Mouse (Mus musculus): ENCODE measurements around the gene Arhgef33. TPM values are rescaled to one million over a fixed set of nuclear protein-coding genes. Genes with fewer than 3 reads are reported as not detected.

The Arhgef33 gene
- polyA plus RNA-seq, 1 experiment from 2014 or later, result 2.0 TPM

- peak within 1 kb of the TSS; percentile 96 for H3K9ac ChIP-seq (ENCODE audit: low read length)
- under 1% methylated on average over 35 of the region's 35 CpGs for WGBS
- H3K36me3 ChIP-seq (ENCODE audit: control insufficient read depth, insufficient read depth, low read length), result no peaks in the 10 kb centered on the region
- peak within 1 kb of the TSS; percentile 76 for H3K4me2 ChIP-seq (ENCODE audit: low read depth, low read length)
- H3K27me3 ChIP-seq (ENCODE audit: control insufficient read depth, insufficient read depth, low read length), result no peaks in the 10 kb centered on the region
- peaks cover 11% of the 10 kb centered on the region; the same call in 1 of the 2 replicates for H3K4me1 ChIP-seq (ENCODE audit: control insufficient read depth, insufficient read depth, low read length)
- peak; percentile 99 for ATAC-seq (ENCODE audit: insufficient read depth, low FRiP score)
- peak within 1 kb of the TSS; percentile 98 for H3K4me3 ChIP-seq (replicated peaks; ENCODE audit: low read length)
- no peaks in the 10 kb centered on the region for H3K9me3 ChIP-seq (replicated peaks; ENCODE audit: control insufficient read depth, low read length)
- peak within 1 kb of the TSS; percentile 77 for H3K27ac ChIP-seq (ENCODE audit: low read length)
Observed at GRCm38 (mm10) chr17:80290074-80290657, 17.0 kb upstream of the Arhgef33 start, which contains the start of the genes Morn2 and Dhx57. TSS of gene Morn2 (plus strand) at chr17:80290203. TSS of gene Dhx57 (minus strand) at chr17:80290476.

DNA sequence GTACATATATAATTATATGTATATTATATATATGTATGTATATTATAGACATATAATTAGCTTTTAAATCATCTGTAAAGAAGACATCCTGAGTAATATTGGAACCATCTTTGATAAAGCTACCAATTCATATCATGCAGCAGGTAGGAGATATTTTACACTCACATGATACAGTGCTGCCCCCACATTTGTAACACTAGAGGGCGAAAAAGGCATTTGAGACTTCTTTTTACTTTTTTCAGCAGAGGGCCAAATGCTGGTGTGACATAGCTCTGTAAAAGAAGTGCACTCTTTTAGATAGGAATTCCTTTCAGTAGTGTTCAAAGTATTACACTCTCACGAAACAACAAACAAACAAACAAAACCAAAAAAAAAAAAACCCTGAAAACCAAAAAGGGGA lies 16.1 kb upstream of the Arhgef33 start:
- no peak for ATAC-seq (ENCODE audit: insufficient read depth, low FRiP score)
- no peaks in the 10 kb centered on the region for H3K36me3 ChIP-seq (ENCODE audit: control insufficient read depth, insufficient read depth, low read length)
- H3K27ac ChIP-seq (ENCODE audit: low read length), result no peak overlapping the region
- no peak overlapping the region for H3K9ac ChIP-seq (ENCODE audit: low read length)
- H3K4me3 ChIP-seq (replicated peaks; ENCODE audit: low read length), result no peak overlapping the region
- peaks cover 11% of the 10 kb centered on the region; the same call in 1 of the 2 replicates for H3K4me1 ChIP-seq (ENCODE audit: control insufficient read depth, insufficient read depth, low read length)
- H3K27me3 ChIP-seq (ENCODE audit: control insufficient read depth, insufficient read depth, low read length), result no peaks in the 10 kb centered on the region
- WGBS, result 19% methylated on average over 2 of the region's 2 CpGs
- H3K4me2 ChIP-seq (ENCODE audit: low read depth, low read length), result no peak overlapping the region
- no peaks in the 10 kb centered on the region for H3K9me3 ChIP-seq (replicated peaks; ENCODE audit: control insufficient read depth, low read length)

DNA sequence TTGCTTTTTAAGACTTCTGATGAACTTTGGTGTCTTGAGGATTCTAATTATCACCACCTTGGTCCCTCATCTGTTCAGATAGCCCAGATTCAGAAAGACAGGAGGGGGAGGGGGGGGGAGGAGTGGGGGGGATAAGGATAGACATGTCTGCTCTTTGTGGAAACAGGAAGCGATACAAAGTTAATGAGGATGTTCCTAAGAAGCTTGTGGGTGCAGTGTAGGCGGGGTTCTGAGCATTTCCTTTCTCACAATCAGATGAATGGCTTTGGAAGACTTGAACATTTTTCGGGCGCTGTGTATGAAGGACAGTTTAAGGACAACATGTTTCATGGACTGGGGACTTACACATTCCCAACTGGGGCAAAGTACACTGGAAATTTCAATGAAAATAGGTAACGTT lies 11.9 kb upstream of the Arhgef33 start:
- H3K9ac ChIP-seq (ENCODE audit: low read length), result no peak overlapping the region
- H3K4me1 ChIP-seq (ENCODE audit: control insufficient read depth, insufficient read depth, low read length), result no peaks in the 10 kb centered on the region
- H3K27me3 ChIP-seq (ENCODE audit: control insufficient read depth, insufficient read depth, low read length), result no peaks in the 10 kb centered on the region
- WGBS, result 87% methylated on average over 5 of the region's 5 CpGs
- no peak overlapping the region for H3K4me2 ChIP-seq (ENCODE audit: low read depth, low read length)
- no peaks in the 10 kb centered on the region for H3K36me3 ChIP-seq (ENCODE audit: control insufficient read depth, insufficient read depth, low read length)
- ATAC-seq (ENCODE audit: insufficient read depth, low FRiP score), result no peak
- H3K4me3 ChIP-seq (replicated peaks; ENCODE audit: low read length), result no peak overlapping the region
- H3K9me3 ChIP-seq (replicated peaks; ENCODE audit: control insufficient read depth, low read length), result no peaks in the 10 kb centered on the region
- H3K27ac ChIP-seq (ENCODE audit: low read length), result no peak overlapping the region

DNA sequence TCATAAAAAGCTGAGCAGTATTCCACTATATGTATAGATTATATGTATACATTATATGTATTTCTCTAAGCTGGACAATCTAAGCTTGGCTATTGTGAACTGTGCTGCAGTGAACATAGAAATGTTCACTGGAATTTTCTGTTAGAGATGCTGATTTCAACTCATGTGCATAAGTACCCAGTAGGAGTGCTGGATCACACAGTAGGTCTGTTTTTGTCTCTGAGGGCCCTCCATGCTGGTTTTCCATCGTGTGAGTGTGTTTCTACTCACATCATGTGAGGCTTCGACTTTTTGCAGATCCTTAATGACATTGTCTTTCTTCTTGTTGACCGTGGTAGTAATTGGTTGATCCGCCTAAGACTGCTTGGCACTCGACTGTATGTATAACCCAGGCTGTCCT lies 8.4 kb upstream of the Arhgef33 start:
- WGBS, result 85% methylated on average over 5 of the region's 5 CpGs
- H3K4me1 ChIP-seq (ENCODE audit: control insufficient read depth, insufficient read depth, low read length), result no peaks in the 10 kb centered on the region
- no peaks in the 10 kb centered on the region for H3K36me3 ChIP-seq (ENCODE audit: control insufficient read depth, insufficient read depth, low read length)
- no peak overlapping the region for H3K9ac ChIP-seq (ENCODE audit: low read length)
- no peak for ATAC-seq (ENCODE audit: insufficient read depth, low FRiP score)
- no peaks in the 10 kb centered on the region for H3K27me3 ChIP-seq (ENCODE audit: control insufficient read depth, insufficient read depth, low read length)
- no peaks in the 10 kb centered on the region for H3K9me3 ChIP-seq (replicated peaks; ENCODE audit: control insufficient read depth, low read length)
- no peak overlapping the region for H3K4me3 ChIP-seq (replicated peaks; ENCODE audit: low read length)
- no peak overlapping the region for H3K27ac ChIP-seq (ENCODE audit: low read length)
- H3K4me2 ChIP-seq (ENCODE audit: low read depth, low read length), result no peak overlapping the region

- Histone ChIP-seq H3K4me2 (ENCODE audit: low read depth, low read length) (no peak overlapping the region), H3K9ac (ENCODE audit: low read length) (no peak overlapping the region), H3K4me1 (ENCODE audit: control insufficient read depth, insufficient read depth, low read length) (no peaks in the 10 kb centered on the region), H3K36me3 (ENCODE audit: control insufficient read depth, insufficient read depth, low read length) (no peaks in the 10 kb centered on the region), H3K4me3 (replicated peaks; ENCODE audit: low read length) (no peak overlapping the region), H3K9me3 (replicated peaks; ENCODE audit: control insufficient read depth, low read length) (no peaks in the 10 kb centered on the region), H3K27me3 (ENCODE audit: control insufficient read depth, insufficient read depth, low read length) (no peaks in the 10 kb centered on the region), H3K27ac (ENCODE audit: low read length) (no peak overlapping the region)
- no peak for ATAC-seq (ENCODE audit: insufficient read depth, low FRiP score)
- WGBS, result 51% methylated on average over 9 of the region's 9 CpGs
Observed at GRCm38 (mm10) chr17:80311761-80312160, 4.6 kb downstream of the Arhgef33 start.

DNA sequence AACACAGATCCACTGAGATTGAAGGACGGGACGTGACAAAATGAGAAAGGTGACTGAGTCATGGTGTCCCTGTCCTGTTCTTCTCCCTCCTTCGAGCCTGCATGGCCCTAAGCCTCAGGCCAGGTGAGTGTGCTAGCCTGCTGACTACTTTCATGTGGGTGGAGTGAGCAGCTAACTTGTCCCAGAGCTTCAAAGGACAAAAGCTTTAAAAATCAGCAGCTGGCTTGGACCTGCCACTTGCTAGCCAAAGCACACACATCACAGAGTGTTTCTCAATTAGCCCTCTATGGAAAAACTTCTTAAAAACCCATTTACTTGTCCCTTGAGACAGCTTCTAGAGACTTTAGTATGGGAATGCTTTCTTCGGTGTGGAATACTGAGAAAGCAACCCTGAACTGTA lies 5.2 kb downstream of the Arhgef33 start:
- Histone ChIP-seq H3K27me3 (ENCODE audit: control insufficient read depth, insufficient read depth, low read length) (no peaks in the 10 kb centered on the region), H3K9ac (ENCODE audit: low read length) (no peak overlapping the region), H3K4me1 (ENCODE audit: control insufficient read depth, insufficient read depth, low read length) (no peaks in the 10 kb centered on the region), H3K27ac (ENCODE audit: low read length) (no peak overlapping the region), H3K9me3 (replicated peaks; ENCODE audit: control insufficient read depth, low read length) (no peaks in the 10 kb centered on the region), H3K4me2 (ENCODE audit: low read depth, low read length) (no peak overlapping the region), H3K36me3 (ENCODE audit: control insufficient read depth, insufficient read depth, low read length) (no peaks in the 10 kb centered on the region), H3K4me3 (replicated peaks; ENCODE audit: low read length) (no peak overlapping the region)
- WGBS, result 78% methylated on average over 4 of the region's 4 CpGs
- ATAC-seq (ENCODE audit: insufficient read depth, low FRiP score), result no peak

DNA sequence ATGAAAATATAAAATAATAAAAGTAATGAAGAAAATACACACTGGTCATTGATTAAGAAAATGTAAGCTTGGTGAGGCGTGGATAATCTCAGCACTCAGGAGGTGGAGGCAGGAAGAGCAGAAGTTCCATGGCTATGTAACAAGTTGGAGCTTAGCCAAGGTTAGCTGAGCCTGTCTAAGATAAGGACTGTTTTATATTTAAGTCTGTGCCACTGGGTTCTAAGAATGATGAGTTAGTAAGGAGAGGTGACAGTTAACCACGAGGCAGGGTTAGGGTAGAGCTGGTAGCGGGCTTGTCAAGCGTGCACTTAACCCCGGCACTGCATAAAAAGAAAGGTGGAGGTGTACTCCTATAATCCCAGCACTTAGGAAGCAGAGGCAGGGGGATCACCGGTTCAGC lies 15.0 kb downstream of the Arhgef33 start:
- H3K9ac ChIP-seq (ENCODE audit: low read length), result no peak overlapping the region
- no peak overlapping the region for H3K4me2 ChIP-seq (ENCODE audit: low read depth, low read length)
- 78% methylated on average over 6 of the region's 6 CpGs for WGBS
- no peaks in the 10 kb centered on the region for H3K36me3 ChIP-seq (ENCODE audit: control insufficient read depth, insufficient read depth, low read length)
- no peaks in the 10 kb centered on the region for H3K4me1 ChIP-seq (ENCODE audit: control insufficient read depth, insufficient read depth, low read length)
- no peak for ATAC-seq (ENCODE audit: insufficient read depth, low FRiP score)
- H3K4me3 ChIP-seq (replicated peaks; ENCODE audit: low read length), result no peak overlapping the region
- H3K9me3 ChIP-seq (replicated peaks; ENCODE audit: control insufficient read depth, low read length), result no peaks in the 10 kb centered on the region
- H3K27me3 ChIP-seq (ENCODE audit: control insufficient read depth, insufficient read depth, low read length), result no peaks in the 10 kb centered on the region
- H3K27ac ChIP-seq (ENCODE audit: low read length), result no peak overlapping the region

GRCm38 (mm10) chr17:80323015-80323414 lies 15.8 kb downstream of the Arhgef33 start:
- Histone ChIP-seq H3K4me1 (ENCODE audit: control insufficient read depth, insufficient read depth, low read length) (no peaks in the 10 kb centered on the region), H3K9ac (ENCODE audit: low read length) (no peak overlapping the region), H3K27ac (ENCODE audit: low read length) (no peak overlapping the region), H3K9me3 (replicated peaks; ENCODE audit: control insufficient read depth, low read length) (no peaks in the 10 kb centered on the region), H3K4me3 (replicated peaks; ENCODE audit: low read length) (no peak overlapping the region), H3K36me3 (ENCODE audit: control insufficient read depth, insufficient read depth, low read length) (no peaks in the 10 kb centered on the region), H3K27me3 (ENCODE audit: control insufficient read depth, insufficient read depth, low read length) (no peaks in the 10 kb centered on the region), H3K4me2 (ENCODE audit: low read depth, low read length) (no peak overlapping the region)
- no peak for ATAC-seq (ENCODE audit: insufficient read depth, low FRiP score)
- 70% methylated on average over 4 of the region's 4 CpGs for WGBS

- no peak overlapping the region for H3K27ac ChIP-seq (ENCODE audit: low read length)
- H3K4me2 ChIP-seq (ENCODE audit: low read depth, low read length), result no peak overlapping the region
- no peaks in the 10 kb centered on the region for H3K4me1 ChIP-seq (ENCODE audit: control insufficient read depth, insufficient read depth, low read length)
- H3K9ac ChIP-seq (ENCODE audit: low read length), result no peak overlapping the region
- WGBS, result 69% methylated on average over 8 of the region's 8 CpGs
- H3K4me3 ChIP-seq (replicated peaks; ENCODE audit: low read length), result no peak overlapping the region
- H3K36me3 ChIP-seq (ENCODE audit: control insufficient read depth, insufficient read depth, low read length), result no peaks in the 10 kb centered on the region
- H3K27me3 ChIP-seq (ENCODE audit: control insufficient read depth, insufficient read depth, low read length), result no peaks in the 10 kb centered on the region
- no peaks in the 10 kb centered on the region for H3K9me3 ChIP-seq (replicated peaks; ENCODE audit: control insufficient read depth, low read length)
- no peak for ATAC-seq (ENCODE audit: insufficient read depth, low FRiP score)
Observed at GRCm38 (mm10) chr17:80323658-80324057, 16.5 kb downstream of the Arhgef33 start.

Data from stomach, embryonic 16.5 days (tissue).